Mouse (Mus musculus) brown adipose tissue, adult 24 weeks (tissue): ENCODE measurements at regions not wholly inside any gene's neighbourhood (a gene's known extent, or its start where the extent isn't known, plus 50 kb on each side); places are given as distances from the start of the nearest gene placed in this dataset.

Experiments used
- H3K27ac ChIP-seq: fragments of 200-500 bp; replicated peaks from 2 replicates; pipeline ENCODE4 v1.5.1; 2012; ENCODE audit warnings: low read depth, mild to moderate bottlenecking, low read length
- H3K4me1 ChIP-seq: fragments of 200-500 bp; 2 replicates; pipeline ENCODE4 v1.6.1; 2012; ENCODE audit warnings: low read length, mixed read lengths; ENCODE audit not compliant: control insufficient read depth, insufficient read depth, insufficient read length
- H3K4me3 ChIP-seq: fragments of 200-500 bp; 2 replicates; pipeline ENCODE4 v1.5.1; 2012; ENCODE audit warnings: low read depth, mild to moderate bottlenecking, low read length, moderate library complexity; ENCODE audit not compliant: insufficient read depth

- Histone ChIP-seq H3K4me1 (peaks cover 10% of the 10 kb centered on the region; the same call in 1 of the 2 replicates), H3K4me3 (no peak overlapping the region), H3K27ac (no peak overlapping the region)
These were observed 112.3 kb upstream of the Tnfaip3 start for GRCm38 (mm10) chr10:19127581-19128291.

- Histone ChIP-seq H3K27ac (no peak overlapping the region), H3K4me1 (peaks cover 16% of the 10 kb centered on the region; the same call in 1 of the 2 replicates), H3K4me3 (no peak overlapping the region)
These were observed 111.5 kb upstream of the Tnfaip3 start for GRCm38 (mm10) chr10:19126922-19127321.

GRCm38 (mm10) chr10:19126438-19126837 lies 111.0 kb upstream of the Tnfaip3 start:
- Histone ChIP-seq H3K27ac (no peak overlapping the region), H3K4me1 (peaks cover 17% of the 10 kb centered on the region; the same call in 1 of the 2 replicates), H3K4me3 (no peak overlapping the region)

- Histone ChIP-seq H3K4me1 (peaks cover 17% of the 10 kb centered on the region; the same call in 1 of the 2 replicates), H3K4me3 (no peak overlapping the region), H3K27ac (peak overlapping the region; percentile 67)
These were observed 108.2 kb upstream of the Tnfaip3 start for GRCm38 (mm10) chr10:19123691-19124090.

- Histone ChIP-seq H3K4me1 (peaks cover 17% of the 10 kb centered on the region; the same call in 1 of the 2 replicates), H3K27ac (peak overlapping the region; percentile 80), H3K4me3 (no peak overlapping the region)
These were observed 106.8 kb upstream of the Tnfaip3 start for GRCm38 (mm10) chr10:19122221-19122620.

- Histone ChIP-seq H3K27ac (no peak overlapping the region), H3K4me1 (peaks cover 20% of the 10 kb centered on the region), H3K4me3 (no peak overlapping the region)
These were observed 104.0 kb upstream of the Tnfaip3 start for GRCm38 (mm10) chr10:19119281-19120049.

GRCm38 (mm10) chr10:19118569-19119280 lies 103.3 kb upstream of the Tnfaip3 start:
- H3K27ac ChIP-seq: no peak overlapping the region
- no peak overlapping the region for H3K4me3 ChIP-seq
- peaks cover 15% of the 10 kb centered on the region for H3K4me1 ChIP-seq

GRCm38 (mm10) chr10:19117071-19117605 lies 101.7 kb upstream of the Tnfaip3 start:
- Histone ChIP-seq H3K4me1 (peaks cover 8% of the 10 kb centered on the region), H3K27ac (no peak overlapping the region), H3K4me3 (no peak overlapping the region)

- H3K4me1 ChIP-seq: peaks cover 5% of the 10 kb centered on the region
- no peak overlapping the region for H3K27ac ChIP-seq
- H3K4me3 ChIP-seq: no peak overlapping the region
These were observed 97.0 kb upstream of the Tnfaip3 start for GRCm38 (mm10) chr10:19112459-19112858.

GRCm38 (mm10) chr10:19105231-19105681 lies 89.8 kb upstream of the Tnfaip3 start:
- Histone ChIP-seq H3K4me1 (peaks cover 7% of the 10 kb centered on the region; the same call in 1 of the 2 replicates), H3K27ac (0 out of 2 replicates have a peak overlapping the region, but pooled peaks have one; percentile 11), H3K4me3 (no peak overlapping the region)

GRCm38 (mm10) chr10:19104671-19105203 lies 89.3 kb upstream of the Tnfaip3 start:
- H3K4me3 ChIP-seq: no peak overlapping the region
- peaks cover 7% of the 10 kb centered on the region; the same call in 1 of the 2 replicates for H3K4me1 ChIP-seq
- no peak overlapping the region for H3K27ac ChIP-seq

- Histone ChIP-seq H3K4me1 (no peaks in the 10 kb centered on the region), H3K27ac (no peak overlapping the region), H3K4me3 (no peak overlapping the region)
These were observed 84.2 kb upstream of the Tnfaip3 start for GRCm38 (mm10) chr10:19099369-19100285.

- Histone ChIP-seq H3K4me1 (no peaks in the 10 kb centered on the region), H3K27ac (no peak overlapping the region), H3K4me3 (no peak overlapping the region)
These were observed 78.8 kb upstream of the Tnfaip3 start for GRCm38 (mm10) chr10:19094297-19094696.

- Histone ChIP-seq H3K4me1 (no peaks in the 10 kb centered on the region), H3K27ac (no peak overlapping the region), H3K4me3 (no peak overlapping the region)
These were observed 78.2 kb upstream of the Tnfaip3 start for GRCm38 (mm10) chr10:19093689-19094088.
